Mouse (Mus musculus) kidney, embryonic 15.5 days (tissue): ENCODE results near the gene Nsl1. TPM values are rescaled to one million over a fixed set of nuclear protein-coding genes. Genes with fewer than 3 reads are reported as not detected.

Experiments
- ATAC-seq: fragments of 200-750 bp; cut with Nextera tagmentation; replicated peaks from 2 replicates; pipeline ENCODE4 v1.8.0; 2017; ENCODE audit warnings: moderate TSS enrichment; ENCODE audit not compliant: low FRiP score
- H3K27ac ChIP-seq: fragments of 300-500 bp; sonication (generic); 2 replicates; pipeline ENCODE4 v1.5.1; 2015; ENCODE audit warnings: mild to moderate bottlenecking, inconsistent platforms
- H3K27me3 ChIP-seq: fragments of 300-500 bp; sonication (generic); 2 replicates; pipeline ENCODE4 v1.6.1; 2015; ENCODE audit warnings: inconsistent platforms
- H3K36me3 ChIP-seq: fragments of 300-500 bp; sonication (generic); 2 replicates; pipeline ENCODE4 v1.6.1; 2015; ENCODE audit warnings: inconsistent platforms
- H3K4me1 ChIP-seq: fragments of 300-500 bp; sonication (generic); 2 replicates; pipeline ENCODE4 v1.6.1; 2015; ENCODE audit warnings: inconsistent platforms
- H3K4me2 ChIP-seq: fragments of 300-500 bp; sonication (generic); 2 replicates; pipeline ENCODE4 v1.6.1; 2015; ENCODE audit warnings: moderate library complexity, mild to moderate bottlenecking, inconsistent platforms
- H3K4me3 ChIP-seq: fragments of 300-500 bp; sonication (generic); replicated peaks from 2 replicates; pipeline ENCODE4 v1.5.1; 2015; ENCODE audit warnings: mild to moderate bottlenecking, inconsistent platforms
- H3K9ac ChIP-seq: fragments of 300-500 bp; sonication (generic); 2 replicates; pipeline ENCODE4 v1.6.1; 2015; ENCODE audit warnings: mild to moderate bottlenecking, inconsistent platforms
- H3K9me3 ChIP-seq: fragments of 300-500 bp; sonication (generic); replicated peaks from 2 replicates; pipeline ENCODE4 v1.6.1; 2016; ENCODE audit warnings: inconsistent platforms
- WGBS: fragments of 180-500 bp; shearing (Covaris S2); methylation state at CpG from one replicate; pipeline ENCODE4 v1.1.7; 2015; ENCODE audit warnings: mixed read lengths; 5-methylcytosine and 5-hydroxymethylcytosine counted together
- polyA plus RNA-seq: library from polyadenylated mRNA; unstranded; fragments of >200 nt; fragmentation: Nextera tagmentation; extraction: Ambion mirVana; gene quantifications from 2 replicates; pipeline ENCODE4 v1.2.1, GENCODE M21; 2015

Gene Nsl1
- polyA plus RNA-seq, 1 experiment from 2014 or later: 22.1 TPM

GRCm38 (mm10) chr1:191125811-191126638 lies 63.2 kb downstream of the Nsl1 start:
- Histone ChIP-seq H3K9ac (peak overlapping the region; percentile 45; the same call in 1 of the 2 replicates), H3K36me3 (no peaks in the 10 kb centered on the region), H3K27ac (no peak overlapping the region), H3K4me3 (peak overlapping the region; percentile 41), H3K9me3 (0 out of 2 replicates have a peak, but pooled peaks cover 5% of the 10 kb centered on the region), H3K27me3 (peaks cover 18% of the 10 kb centered on the region), H3K4me2 (peak overlapping the region; percentile 72), H3K4me1 (peaks cover 8% of the 10 kb centered on the region)
- 14% methylated on average over 38 of the region's 38 CpGs for WGBS
- peak; percentile 86 for ATAC-seq

GRCm38 (mm10) chr1:191131692-191132091 lies 68.9 kb downstream of the Nsl1 start:
- Histone ChIP-seq H3K36me3 (no peaks in the 10 kb centered on the region), H3K27ac (no peak overlapping the region), H3K27me3 (no peaks in the 10 kb centered on the region), H3K4me2 (no peak overlapping the region), H3K4me3 (no peak overlapping the region), H3K4me1 (peaks cover 5% of the 10 kb centered on the region; the same call in 1 of the 2 replicates), H3K9ac (no peak overlapping the region), H3K9me3 (0 out of 2 replicates have a peak, but pooled peaks cover 5% of the 10 kb centered on the region)
- WGBS: 93% methylated on average over 2 of the region's 2 CpGs
- ATAC-seq: no peak

DNA sequence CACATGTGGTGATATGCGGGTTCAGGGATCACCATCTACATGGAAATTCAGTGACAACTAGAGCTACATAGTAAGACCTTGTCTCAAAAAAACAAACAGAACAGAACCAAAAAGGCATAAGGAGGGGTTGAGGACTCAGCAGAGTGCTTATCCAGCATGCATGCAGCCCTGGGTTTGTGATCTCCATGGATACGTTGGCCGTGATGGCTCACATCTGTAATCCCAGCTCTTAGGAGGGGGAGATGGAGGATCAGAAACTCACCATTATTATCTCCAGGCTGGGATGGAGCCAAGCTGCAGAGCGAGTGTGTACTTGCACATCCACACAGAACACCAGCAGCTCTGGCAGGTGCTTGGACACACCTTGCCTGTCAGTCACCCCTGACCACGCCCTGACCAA lies 69.4 kb downstream of the Nsl1 start:
- no peaks in the 10 kb centered on the region for H3K36me3 ChIP-seq
- no peak overlapping the region for H3K27ac ChIP-seq
- H3K27me3 ChIP-seq: no peaks in the 10 kb centered on the region
- H3K4me1 ChIP-seq: peaks cover 5% of the 10 kb centered on the region; the same call in 1 of the 2 replicates
- H3K9me3 ChIP-seq: 0 out of 2 replicates have a peak, but pooled peaks cover 5% of the 10 kb centered on the region
- ATAC-seq: no peak
- no peak overlapping the region for H3K9ac ChIP-seq
- WGBS: 61% methylated on average over 5 of the region's 5 CpGs
- H3K4me3 ChIP-seq: no peak overlapping the region
- no peak overlapping the region for H3K4me2 ChIP-seq

DNA sequence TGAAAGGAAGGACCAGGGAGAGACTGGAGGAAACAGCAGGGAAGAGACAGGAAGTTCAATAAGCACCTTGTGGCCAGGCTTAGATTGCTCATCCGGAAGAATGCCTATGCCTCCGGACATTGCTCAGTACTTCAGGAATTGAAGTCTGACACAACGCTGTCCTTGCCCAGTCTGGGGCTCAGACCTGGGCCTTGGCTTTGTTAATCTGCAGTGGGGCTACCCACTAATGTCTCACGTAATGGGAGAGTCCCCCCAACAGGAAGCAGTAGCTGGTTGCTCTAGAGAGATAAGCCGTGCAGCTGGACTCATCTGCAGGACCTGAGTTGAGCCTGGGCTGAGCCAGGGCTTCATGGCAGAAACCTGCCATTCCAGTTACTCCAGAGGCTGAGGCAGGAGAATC lies 70.1 kb downstream of the Nsl1 start:
- Histone ChIP-seq H3K9me3 (0 out of 2 replicates have a peak, but pooled peaks cover 5% of the 10 kb centered on the region), H3K4me2 (no peak overlapping the region), H3K27me3 (no peaks in the 10 kb centered on the region), H3K9ac (no peak overlapping the region), H3K4me1 (peaks cover 5% of the 10 kb centered on the region; the same call in 1 of the 2 replicates), H3K27ac (no peak overlapping the region), H3K4me3 (no peak overlapping the region), H3K36me3 (no peaks in the 10 kb centered on the region)
- no peak for ATAC-seq
- 63% methylated on average over 5 of the region's 5 CpGs for WGBS

GRCm38 (mm10) chr1:191135406-191135805 lies 72.6 kb downstream of the Nsl1 start:
- H3K9me3 ChIP-seq: no peaks in the 10 kb centered on the region
- H3K4me3 ChIP-seq: no peak overlapping the region
- no peaks in the 10 kb centered on the region for H3K36me3 ChIP-seq
- H3K27ac ChIP-seq: no peak overlapping the region
- no peaks in the 10 kb centered on the region for H3K27me3 ChIP-seq
- WGBS: 49% methylated on average over 4 of the region's 4 CpGs
- H3K4me2 ChIP-seq: no peak overlapping the region
- ATAC-seq: no peak
- peaks cover 5% of the 10 kb centered on the region; the same call in 1 of the 2 replicates for H3K4me1 ChIP-seq
- H3K9ac ChIP-seq: no peak overlapping the region

Other genes with a start within 250 kb of the Nsl1 start
- 11.4 and 14.8 TPM in 2 replicates for gene Rps6kc1, start 151.2 kb upstream of the Nsl1 start, polyA plus RNA-seq
- gene Angel2, start 137.9 kb upstream of the Nsl1 start, polyA plus RNA-seq: 45.7 and 48.7 TPM in 2 replicates
- 30.2 and 30.8 TPM in 2 replicates for gene Vash2, start 83.7 kb upstream of the Nsl1 start, polyA plus RNA-seq
- 6.7 and 7.1 TPM in 2 replicates for gene Flvcr1, start 36.9 kb upstream of the Nsl1 start, polyA plus RNA-seq
- gene Spata45, start 26.4 kb upstream of the Nsl1 start, polyA plus RNA-seq: not detected in 2 replicates
- 12.8 and 13.8 TPM in 2 replicates for gene Tatdn3, start 80 bp upstream of the Nsl1 start, polyA plus RNA-seq
- 12.5 and 13.7 TPM in 2 replicates for gene Batf3, start 34.8 kb downstream of the Nsl1 start, polyA plus RNA-seq
- gene Fam71a, start 101.8 kb downstream of the Nsl1 start, polyA plus RNA-seq: not detected in 2 replicates
- 4.2 and 4.3 TPM in 2 replicates for gene Atf3, start 155.0 kb downstream of the Nsl1 start, polyA plus RNA-seq